Mouse (Mus musculus) olfactory bulb, adult 2 months (tissue): ENCODE data around the gene Polr3gl.

ENCODE experiments used
- CTCF ChIP-seq: fragments of 200-500 bp; IDR thresholded peaks from 2 replicates; pipeline ENCODE4 v1.5.1; 2012; ENCODE audit warnings: low read depth, mild to moderate bottlenecking, low read length, moderate library complexity; ENCODE audit not compliant: insufficient read depth
- POLR2A ChIP-seq: fragments of 200-500 bp; IDR thresholded peaks from 2 replicates; pipeline ENCODE4 v1.6.1; 2012; ENCODE audit warnings: mild to moderate bottlenecking, low read depth, low read length, moderate library complexity; ENCODE audit not compliant: insufficient read depth

GRCm38 (mm10) chr3:96593374-96593773 lies 607 bp downstream of the Polr3gl start:
- no peak for TF ChIP-seq POLR2A
- TF ChIP-seq CTCF, result no peak
